Mouse (Mus musculus) bone marrow, adult 2 months (tissue): ENCODE data around the gene Dlx3.

Experiments
- CTCF ChIP-seq: fragments of 200-500 bp; IDR thresholded peaks from 2 replicates; pipeline ENCODE4 v1.5.1; 2011; ENCODE audit warnings: low read length, control low read depth; ENCODE audit not compliant: control insufficient read depth, insufficient read depth
- POLR2A ChIP-seq: fragments of 200-500 bp; IDR thresholded peaks from 2 replicates; pipeline ENCODE4 v1.6.1; 2011; ENCODE audit warnings: low read depth, mild to moderate bottlenecking, control low read depth, low read length, borderline replicate concordance; ENCODE audit not compliant: control insufficient read depth

DNA sequence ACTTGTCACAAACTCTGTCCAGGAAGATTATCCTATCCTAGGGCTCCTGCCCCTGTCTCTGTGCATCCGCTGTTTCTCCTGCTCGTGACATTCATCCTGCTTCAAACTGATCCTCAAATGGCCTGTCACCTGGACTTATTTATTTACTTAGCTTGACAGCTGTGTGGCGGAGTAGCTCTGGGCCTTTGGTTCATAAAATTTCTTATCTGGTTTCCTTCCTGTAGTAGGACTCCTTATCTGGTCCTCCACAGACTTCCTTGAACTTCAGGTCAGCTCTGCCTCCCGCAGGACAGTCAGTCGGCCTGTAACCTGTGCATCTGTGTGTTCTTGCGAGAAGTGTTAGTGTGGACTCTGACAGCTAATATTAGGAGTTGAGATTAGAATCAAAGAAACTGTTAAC, 15.7 kb upstream of the Dlx3 start:
- TF ChIP-seq CTCF: no peak
- no peak for TF ChIP-seq POLR2A
